Mouse (Mus musculus): ENCODE results near the gene Hacd1. TPM values are rescaled to one million over a fixed set of nuclear protein-coding genes. Genes with fewer than 3 reads are reported as not detected.

The Hacd1 gene
- polyA plus RNA-seq, 1 experiment from 2014 or later, result 56.6 TPM

DNA sequence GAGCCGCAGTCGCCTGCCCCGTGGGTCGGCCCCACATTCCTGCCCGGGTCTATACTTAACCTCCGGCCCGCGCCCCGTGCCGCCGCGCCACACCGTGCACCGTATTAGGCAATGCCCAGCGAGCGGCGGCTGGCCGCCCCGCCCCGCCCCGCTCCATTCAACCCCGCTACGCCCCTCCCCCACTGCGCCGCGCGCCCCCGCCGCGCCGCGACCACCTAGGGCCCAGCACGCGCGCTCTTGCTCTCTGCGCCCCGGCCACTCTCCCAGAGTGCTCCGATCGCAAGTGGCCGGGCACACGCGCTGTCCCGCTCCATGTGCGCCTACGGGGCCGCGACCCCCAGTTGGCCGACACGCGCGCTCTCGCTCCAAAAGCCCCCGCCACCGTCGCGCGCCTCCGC lies 768 bp downstream of the Hacd1 start:
- ATAC-seq, result peak; percentile 94
- Histone ChIP-seq H3K36me3 (no peaks in the 10 kb centered on the region), H3K27ac (peak overlapping the region; percentile 93), H3K9me3 (no peaks in the 10 kb centered on the region), H3K4me2 (replicated peaks) (peak overlapping the region; percentile 75), H3K27me3 (0 out of 2 replicates have a peak, but pooled peaks cover 3% of the 10 kb centered on the region), H3K9ac (replicated peaks) (peak overlapping the region; percentile 84), H3K4me3 (replicated peaks) (peak overlapping the region; percentile 73), H3K4me1 (replicated peaks) (peaks cover 14% of the 10 kb centered on the region; the same call in 1 of the 2 replicates)
- WGBS, result under 1% methylated on average over 40 of the region's 58 CpGs

DNA sequence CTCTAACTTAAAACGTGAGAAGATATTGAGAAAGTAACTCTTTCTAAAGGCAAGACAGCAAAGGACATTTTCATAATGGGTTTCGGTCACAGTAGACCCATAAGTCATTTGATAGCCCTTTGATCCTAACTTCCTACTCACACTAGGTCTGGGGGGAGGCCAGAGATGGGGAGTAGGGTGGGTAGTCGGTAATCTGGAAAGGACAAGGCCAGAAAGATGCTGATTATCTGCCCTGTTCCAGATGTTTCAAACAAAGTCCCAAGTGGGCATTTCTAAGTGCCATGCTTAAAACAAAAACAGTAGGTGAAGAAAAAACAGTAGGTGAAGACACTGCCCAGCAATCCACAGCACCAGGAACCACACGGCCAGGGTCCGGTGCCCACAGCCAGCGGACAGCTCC lies 1.2 kb downstream of the Hacd1 start:
- Histone ChIP-seq H3K36me3 (no peaks in the 10 kb centered on the region), H3K4me2 (replicated peaks) (peak overlapping the region; percentile 75), H3K27ac (peak overlapping the region; percentile 93), H3K4me1 (replicated peaks) (peaks cover 14% of the 10 kb centered on the region; the same call in 1 of the 2 replicates), H3K9me3 (no peaks in the 10 kb centered on the region), H3K9ac (replicated peaks) (peak overlapping the region; percentile 84), H3K27me3 (0 out of 2 replicates have a peak, but pooled peaks cover 3% of the 10 kb centered on the region), H3K4me3 (replicated peaks) (peak overlapping the region; percentile 73)
- ATAC-seq, result peak; percentile 6; the same call in 1 of the 2 replicates
- 3% methylated on average over 6 of the region's 6 CpGs for WGBS

DNA sequence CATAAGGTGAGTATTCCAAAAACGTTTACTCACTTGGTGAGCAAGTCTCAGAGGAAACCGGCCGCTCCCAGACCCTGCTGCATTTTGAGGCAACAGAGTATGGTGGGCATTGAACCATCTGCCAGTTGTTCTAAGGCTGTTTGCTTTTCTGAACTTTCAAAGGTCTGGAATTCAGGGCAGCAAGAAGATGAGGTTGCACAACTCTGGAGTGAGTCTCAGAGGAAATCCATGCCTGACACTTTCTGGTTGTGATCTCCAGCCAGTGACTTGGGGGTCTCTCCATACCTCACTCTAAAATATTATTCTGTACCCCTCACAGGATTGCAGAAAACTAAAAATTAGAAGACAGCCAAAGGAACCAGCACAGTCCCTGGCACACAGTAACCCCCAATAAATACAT lies 1.8 kb downstream of the Hacd1 start:
- Histone ChIP-seq H3K9me3 (no peaks in the 10 kb centered on the region), H3K36me3 (no peaks in the 10 kb centered on the region), H3K4me3 (replicated peaks) (no peak overlapping the region), H3K27ac (no peak overlapping the region), H3K27me3 (0 out of 2 replicates have a peak, but pooled peaks cover 3% of the 10 kb centered on the region), H3K4me2 (replicated peaks) (peak overlapping the region; percentile 75), H3K9ac (replicated peaks) (no peak overlapping the region), H3K4me1 (replicated peaks) (peaks cover 14% of the 10 kb centered on the region; the same call in 1 of the 2 replicates)
- 44% methylated on average over 3 of the region's 3 CpGs for WGBS
- no peak for ATAC-seq

DNA sequence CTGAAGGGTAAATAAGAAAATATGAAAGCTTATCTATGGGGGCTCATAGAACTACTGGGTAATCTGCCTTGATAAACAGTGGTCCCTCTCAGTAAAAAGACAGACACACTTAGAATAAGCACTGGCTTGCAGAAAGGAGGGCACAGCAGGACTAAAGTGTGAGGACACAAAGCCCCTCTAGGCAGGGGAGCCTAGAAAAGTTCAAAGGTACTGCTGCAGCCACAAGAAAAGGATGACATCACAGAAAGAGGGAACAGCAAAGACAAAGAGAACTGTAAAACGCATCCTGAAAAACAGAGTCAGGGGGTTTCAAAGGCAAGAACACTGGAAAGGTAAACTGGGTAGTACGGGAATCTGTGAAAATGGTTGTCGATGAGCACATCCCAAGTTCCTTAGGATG lies 2.3 kb downstream of the Hacd1 start:
- 0 out of 2 replicates have a peak, but pooled peaks cover 3% of the 10 kb centered on the region for H3K27me3 ChIP-seq
- peaks cover 14% of the 10 kb centered on the region; the same call in 1 of the 2 replicates for H3K4me1 ChIP-seq (replicated peaks)
- no peak overlapping the region for H3K9ac ChIP-seq (replicated peaks)
- ATAC-seq, result no peak
- no peaks in the 10 kb centered on the region for H3K36me3 ChIP-seq
- no peaks in the 10 kb centered on the region for H3K9me3 ChIP-seq
- peak overlapping the region; percentile 75; the same call in 1 of the 2 replicates for H3K4me2 ChIP-seq (replicated peaks)
- no peak overlapping the region for H3K27ac ChIP-seq
- WGBS, result 55% methylated on average over 3 of the region's 3 CpGs
- no peak overlapping the region for H3K4me3 ChIP-seq (replicated peaks)

DNA sequence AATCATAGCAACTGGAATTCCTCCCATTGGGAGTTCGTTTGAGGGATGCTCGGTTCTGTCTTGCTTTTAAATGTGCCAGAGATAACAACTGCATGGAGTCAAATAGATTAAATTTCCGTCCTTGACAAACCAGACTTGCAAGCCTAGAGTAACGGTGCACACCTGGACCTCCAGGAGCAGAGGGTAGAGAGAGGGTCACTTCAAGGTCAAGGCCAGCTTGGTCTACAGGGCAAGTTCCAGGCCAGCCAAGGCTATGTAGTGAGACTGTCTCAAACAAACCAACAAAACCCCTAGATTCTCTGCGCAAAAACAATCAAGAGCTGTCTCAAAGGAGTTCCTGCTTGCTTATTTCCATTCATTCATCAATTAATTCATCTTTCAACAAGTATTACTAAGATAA lies 7.1 kb downstream of the Hacd1 start:
- ATAC-seq, result no peak
- Histone ChIP-seq H3K27ac (no peak overlapping the region), H3K36me3 (no peaks in the 10 kb centered on the region), H3K4me1 (replicated peaks) (peaks cover 5% of the 10 kb centered on the region; the same call in 1 of the 2 replicates), H3K4me2 (replicated peaks) (no peak overlapping the region), H3K9ac (replicated peaks) (no peak overlapping the region), H3K9me3 (no peaks in the 10 kb centered on the region), H3K27me3 (0 out of 2 replicates have a peak, but pooled peaks cover 3% of the 10 kb centered on the region), H3K4me3 (replicated peaks) (no peak overlapping the region)
- WGBS, result 79% methylated on average over 5 of the region's 5 CpGs

DNA sequence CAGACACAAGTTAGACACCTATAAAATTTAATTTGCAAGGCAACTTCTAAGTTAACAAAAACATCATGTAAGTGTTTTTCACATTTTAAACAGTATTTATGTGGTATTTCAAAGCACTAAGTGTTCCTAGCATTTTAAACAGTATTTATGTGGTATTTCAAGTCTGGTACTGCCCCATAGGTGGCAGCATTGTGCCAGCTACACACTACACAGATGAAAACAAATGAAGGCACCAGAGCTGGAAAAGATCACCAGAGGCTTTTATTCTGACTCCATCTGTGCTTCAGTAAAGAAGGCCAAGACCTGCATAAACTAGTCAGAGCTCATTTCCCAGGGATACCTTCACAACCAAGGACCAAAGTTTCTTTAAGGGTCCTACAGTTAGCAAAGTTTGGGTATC lies 7.6 kb downstream of the Hacd1 start:
- Histone ChIP-seq H3K36me3 (no peaks in the 10 kb centered on the region), H3K9me3 (no peaks in the 10 kb centered on the region), H3K27ac (no peak overlapping the region), H3K4me2 (replicated peaks) (no peak overlapping the region), H3K27me3 (no peaks in the 10 kb centered on the region), H3K4me1 (replicated peaks) (peaks cover under 1% of the 10 kb centered on the region; the same call in 1 of the 2 replicates), H3K9ac (replicated peaks) (no peak overlapping the region), H3K4me3 (replicated peaks) (no peak overlapping the region)
- peak; percentile 85 for ATAC-seq

DNA sequence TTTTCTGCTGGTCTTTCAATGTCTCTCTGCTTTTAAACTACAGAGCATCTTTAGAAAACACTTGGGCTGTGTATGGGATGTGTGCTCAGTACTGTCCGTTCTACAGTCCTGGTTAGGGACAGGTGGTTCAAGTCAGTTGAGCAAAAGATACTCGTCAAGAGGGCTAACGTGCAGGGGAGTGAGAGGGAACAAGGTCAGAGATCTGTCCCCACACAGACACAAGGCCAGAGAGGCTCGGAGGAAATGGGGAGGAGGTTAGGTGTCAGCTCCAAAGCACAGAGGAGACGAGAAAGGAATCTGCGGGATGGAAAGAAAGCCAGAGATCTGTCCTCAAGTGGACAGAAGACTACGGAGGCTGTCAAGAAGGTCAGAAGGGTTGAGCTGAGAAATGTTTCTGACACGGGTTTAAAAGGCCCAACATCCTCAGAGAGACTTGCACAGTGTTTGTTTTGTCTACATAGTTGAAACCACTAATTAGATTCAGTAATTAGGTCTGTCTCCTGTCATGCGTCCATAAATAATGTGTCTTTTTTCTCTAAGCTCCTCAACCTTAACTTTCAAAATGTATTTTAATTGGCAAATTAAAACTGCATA lies 12.3 kb downstream of the Hacd1 start:
- H3K4me1 ChIP-seq (replicated peaks), result no peaks in the 10 kb centered on the region
- H3K9me3 ChIP-seq, result no peaks in the 10 kb centered on the region
- ATAC-seq, result no peak; the same call in 1 of the 2 replicates
- no peak overlapping the region for H3K4me2 ChIP-seq (replicated peaks)
- no peak overlapping the region for H3K27ac ChIP-seq
- H3K9ac ChIP-seq (replicated peaks), result no peak overlapping the region
- H3K36me3 ChIP-seq, result peaks cover 6% of the 10 kb centered on the region
- H3K27me3 ChIP-seq, result no peaks in the 10 kb centered on the region
- WGBS, result 72% methylated on average over 9 of the region's 9 CpGs
- H3K4me3 ChIP-seq (replicated peaks), result no peak overlapping the region

DNA sequence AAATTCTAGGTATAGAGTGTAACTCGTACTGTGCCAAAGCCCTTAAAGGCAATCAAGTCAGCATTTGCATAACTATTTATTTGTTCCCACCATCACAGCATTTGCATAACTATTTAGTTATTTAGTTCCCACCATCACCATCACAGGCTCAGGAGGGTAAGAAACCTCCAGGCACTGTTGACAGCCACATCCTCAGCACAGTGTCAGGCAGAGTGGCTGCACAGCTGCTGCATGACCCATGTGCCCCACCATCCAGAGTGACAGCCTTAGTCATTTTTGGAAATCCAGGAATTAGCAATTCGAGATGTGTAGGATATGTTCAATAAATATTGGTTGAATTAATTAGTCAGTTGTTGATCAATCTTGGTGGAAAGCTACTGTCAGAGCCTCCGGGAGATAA lies 12.9 kb downstream of the Hacd1 start:
- peaks cover 6% of the 10 kb centered on the region for H3K36me3 ChIP-seq
- no peak overlapping the region for H3K9ac ChIP-seq (replicated peaks)
- H3K27ac ChIP-seq, result no peak overlapping the region
- ATAC-seq, result peak; percentile 53; the same call in 1 of the 2 replicates
- no peak overlapping the region for H3K4me3 ChIP-seq (replicated peaks)
- H3K4me2 ChIP-seq (replicated peaks), result no peak overlapping the region
- H3K4me1 ChIP-seq (replicated peaks), result no peaks in the 10 kb centered on the region
- H3K27me3 ChIP-seq, result no peaks in the 10 kb centered on the region
- no peaks in the 10 kb centered on the region for H3K9me3 ChIP-seq
- 82% methylated on average over 3 of the region's 3 CpGs for WGBS

DNA sequence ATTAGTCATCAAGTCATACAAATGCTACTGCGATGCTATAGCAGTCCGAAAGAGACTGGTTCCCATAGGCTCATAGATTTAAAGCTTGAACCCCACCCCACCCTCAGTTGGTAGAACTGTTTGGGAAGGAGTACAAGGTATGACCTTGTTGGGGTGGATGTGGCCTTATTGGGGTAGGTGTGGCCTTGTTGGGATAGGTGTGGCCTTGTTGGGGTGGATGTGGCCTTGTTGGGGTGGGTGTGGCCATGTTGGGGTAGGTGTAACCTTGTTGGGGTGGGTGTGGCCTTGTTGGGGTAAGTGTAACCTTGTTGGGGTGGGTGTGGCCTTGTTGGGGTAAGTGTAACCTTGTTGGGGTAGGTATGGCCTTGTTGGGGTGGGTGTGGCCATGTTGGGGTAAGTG lies 14.7 kb downstream of the Hacd1 start:
- Histone ChIP-seq H3K4me1 (replicated peaks) (no peaks in the 10 kb centered on the region), H3K9ac (replicated peaks) (no peak overlapping the region), H3K27me3 (no peaks in the 10 kb centered on the region), H3K9me3 (no peaks in the 10 kb centered on the region), H3K4me3 (replicated peaks) (no peak overlapping the region), H3K36me3 (peaks cover 6% of the 10 kb centered on the region), H3K4me2 (replicated peaks) (no peak overlapping the region), H3K27ac (no peak overlapping the region)
- ATAC-seq, result no peak
- 100% methylated on average over 2 of the region's 2 CpGs for WGBS

DNA sequence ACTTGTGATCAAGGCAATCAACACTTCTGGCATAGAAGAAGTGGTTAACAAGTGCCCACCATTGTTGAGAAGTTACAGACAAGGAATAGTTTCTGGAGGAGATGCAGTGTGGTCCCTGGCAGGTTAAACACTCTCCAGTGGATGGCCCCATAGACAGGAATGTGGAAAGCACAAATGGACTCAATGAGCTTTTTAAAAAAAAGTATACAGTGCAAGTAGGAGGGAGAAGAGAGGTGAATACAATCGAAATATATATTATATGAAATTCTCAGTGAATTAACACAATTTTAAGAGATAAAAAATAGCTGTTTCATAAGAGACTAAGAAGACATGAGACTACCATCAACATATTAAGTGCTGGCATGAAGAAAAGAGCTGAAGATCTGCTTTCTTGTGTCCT lies 36.7 kb downstream of the Hacd1 start:
- 93% methylated on average over 1 of the region's 1 CpGs for WGBS
- Histone ChIP-seq H3K9ac (replicated peaks) (no peak overlapping the region), H3K4me3 (replicated peaks) (no peak overlapping the region), H3K27ac (no peak overlapping the region), H3K9me3 (no peaks in the 10 kb centered on the region), H3K36me3 (no peaks in the 10 kb centered on the region), H3K27me3 (no peaks in the 10 kb centered on the region), H3K4me2 (replicated peaks) (no peak overlapping the region), H3K4me1 (replicated peaks) (no peaks in the 10 kb centered on the region)
- no peak for ATAC-seq

DNA sequence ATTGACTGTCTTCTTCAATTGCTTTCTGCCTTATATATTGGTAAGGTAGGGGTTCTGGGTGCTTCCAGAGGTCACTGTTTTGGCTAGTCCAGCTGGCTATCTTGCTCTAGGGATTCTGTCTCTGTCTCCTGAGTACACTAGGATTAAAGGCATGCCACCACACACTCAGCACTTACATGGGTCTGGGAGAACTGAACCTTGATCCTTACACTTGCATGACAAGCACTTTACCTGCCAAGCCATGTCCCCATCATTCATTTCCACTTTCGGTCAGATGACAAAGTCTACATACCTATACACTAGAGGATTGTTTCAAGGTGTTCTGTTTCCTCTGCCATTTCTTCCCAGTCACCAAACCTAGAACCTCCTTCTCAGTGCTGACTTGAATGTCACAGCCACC lies 50.8 kb downstream of the Hacd1 start:
- no peaks in the 10 kb centered on the region for H3K36me3 ChIP-seq
- no peaks in the 10 kb centered on the region for H3K27me3 ChIP-seq
- H3K4me1 ChIP-seq (replicated peaks), result no peaks in the 10 kb centered on the region
- 84% methylated on average over 1 of the region's 1 CpGs for WGBS
- H3K9me3 ChIP-seq, result no peaks in the 10 kb centered on the region
- no peak overlapping the region for H3K27ac ChIP-seq
- H3K4me3 ChIP-seq (replicated peaks), result no peak overlapping the region
- no peak overlapping the region for H3K9ac ChIP-seq (replicated peaks)
- ATAC-seq, result no peak
- no peak overlapping the region for H3K4me2 ChIP-seq (replicated peaks)

DNA sequence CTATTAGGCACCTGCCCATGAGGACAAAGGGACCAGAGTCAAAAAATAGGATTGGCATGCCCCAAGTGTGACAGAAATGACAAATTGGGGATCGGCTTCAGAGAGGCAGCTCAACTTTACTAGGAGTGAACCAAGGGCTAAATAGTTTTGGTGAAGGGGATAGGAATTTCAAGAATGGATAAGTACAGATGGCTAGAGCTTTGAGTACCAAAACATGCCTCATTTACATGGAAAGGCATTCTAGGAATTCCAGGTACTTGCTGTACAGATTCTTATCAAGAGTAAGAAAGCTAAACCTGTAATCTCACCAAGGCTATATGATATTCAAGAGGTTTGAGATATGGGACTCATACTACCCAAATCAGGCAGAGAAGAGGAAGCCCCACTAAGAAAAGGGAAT lies 95.8 kb downstream of the Hacd1 start:
- Histone ChIP-seq H3K4me2 (replicated peaks) (no peak overlapping the region), H3K27ac (no peak overlapping the region), H3K36me3 (no peaks in the 10 kb centered on the region), H3K9ac (replicated peaks) (no peak overlapping the region), H3K27me3 (no peaks in the 10 kb centered on the region), H3K9me3 (no peaks in the 10 kb centered on the region), H3K4me1 (replicated peaks) (no peaks in the 10 kb centered on the region), H3K4me3 (replicated peaks) (no peak overlapping the region)
- 76% methylated on average over 1 of the region's 1 CpGs for WGBS
- ATAC-seq, result no peak

DNA sequence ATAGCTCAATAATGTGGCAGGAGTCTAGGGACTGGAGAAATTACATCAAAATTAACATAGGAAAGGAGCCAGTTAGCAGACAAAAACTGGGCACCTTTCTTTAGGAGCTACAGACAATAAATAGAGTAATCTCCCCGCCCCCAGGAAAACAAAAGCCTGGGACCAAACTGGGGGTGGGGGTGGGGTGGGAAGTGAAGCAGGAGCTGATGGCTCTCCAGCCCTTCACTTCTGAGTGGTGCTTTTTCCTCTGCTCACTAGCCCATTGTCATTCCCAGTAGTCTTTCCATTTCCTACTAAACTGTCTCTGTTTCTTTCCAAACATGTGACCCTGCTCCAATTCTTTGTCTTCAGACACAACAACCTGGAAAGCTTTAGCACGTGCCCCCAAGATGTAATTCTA lies 99.5 kb downstream of the Hacd1 start:
- 35% methylated on average over 2 of the region's 2 CpGs for WGBS
- Histone ChIP-seq H3K4me3 (replicated peaks) (no peak overlapping the region), H3K4me2 (replicated peaks) (no peak overlapping the region), H3K36me3 (no peaks in the 10 kb centered on the region), H3K9me3 (no peaks in the 10 kb centered on the region), H3K27me3 (no peaks in the 10 kb centered on the region), H3K9ac (replicated peaks) (no peak overlapping the region), H3K27ac (no peak overlapping the region), H3K4me1 (replicated peaks) (no peaks in the 10 kb centered on the region)
- ATAC-seq, result no peak

Measured in midbrain, embryonic 13.5 days (tissue).